Mouse (Mus musculus): ENCODE measurements around the gene Hist1h4f. TPM values are rescaled to one million over a fixed set of nuclear protein-coding genes. Genes with fewer than 3 reads are reported as not detected.

Hist1h4f gene
- polyA plus RNA-seq, 1 experiment from 2014 or later = not detected

- Histone ChIP-seq H3K36me3 (ENCODE audit: control insufficient read depth, insufficient read depth) (no peaks in the 10 kb centered on the region), H3K9ac (replicated peaks; ENCODE audit: low read depth, low read length) (no peak overlapping the region), H3K9me3 (ENCODE audit: control insufficient read depth, low read length) (no peaks in the 10 kb centered on the region), H3K27me3 (replicated peaks; ENCODE audit: control insufficient read depth, insufficient read depth, low read length) (no peaks in the 10 kb centered on the region), H3K4me2 (ENCODE audit: low read length) (no peak overlapping the region), H3K27ac (ENCODE audit: low read length) (no peak overlapping the region), H3K4me1 (replicated peaks; ENCODE audit: control insufficient read depth, insufficient read depth, low read length) (peaks cover 5% of the 10 kb centered on the region; the same call in 1 of the 2 replicates), H3K4me3 (replicated peaks; ENCODE audit: low read length) (no peak overlapping the region)
- 24% methylated on average over 14 of the region's 14 CpGs for WGBS
- ATAC-seq = no peak
Measured at GRCm38 (mm10) chr13:23506819-23507515, 44.5 kb downstream of the Hist1h4f start.

- WGBS = 11% methylated on average over 13 of the region's 13 CpGs
- no peak overlapping the region for H3K27ac ChIP-seq (ENCODE audit: low read length)
- no peak for ATAC-seq
- H3K4me2 ChIP-seq (ENCODE audit: low read length) = no peak overlapping the region
- H3K4me3 ChIP-seq (replicated peaks; ENCODE audit: low read length) = no peak overlapping the region
- no peak overlapping the region for H3K9ac ChIP-seq (replicated peaks; ENCODE audit: low read depth, low read length)
- H3K36me3 ChIP-seq (ENCODE audit: control insufficient read depth, insufficient read depth) = no peaks in the 10 kb centered on the region
- H3K4me1 ChIP-seq (replicated peaks; ENCODE audit: control insufficient read depth, insufficient read depth, low read length) = peaks cover 5% of the 10 kb centered on the region; the same call in 1 of the 2 replicates
- no peaks in the 10 kb centered on the region for H3K9me3 ChIP-seq (ENCODE audit: control insufficient read depth, low read length)
- H3K27me3 ChIP-seq (replicated peaks; ENCODE audit: control insufficient read depth, insufficient read depth, low read length) = no peaks in the 10 kb centered on the region
Measured at GRCm38 (mm10) chr13:23506351-23506750, 45.1 kb downstream of the Hist1h4f start.

GRCm38 (mm10) chr13:23505662-23506345, 45.6 kb downstream of the Hist1h4f start:
- H3K4me1 ChIP-seq (replicated peaks; ENCODE audit: control insufficient read depth, insufficient read depth, low read length) = peaks cover 5% of the 10 kb centered on the region; the same call in 1 of the 2 replicates
- H3K9me3 ChIP-seq (ENCODE audit: control insufficient read depth, low read length) = no peaks in the 10 kb centered on the region
- no peak overlapping the region for H3K9ac ChIP-seq (replicated peaks; ENCODE audit: low read depth, low read length)
- H3K4me2 ChIP-seq (ENCODE audit: low read length) = no peak overlapping the region
- H3K27ac ChIP-seq (ENCODE audit: low read length) = no peak overlapping the region
- no peak for ATAC-seq
- no peaks in the 10 kb centered on the region for H3K27me3 ChIP-seq (replicated peaks; ENCODE audit: control insufficient read depth, insufficient read depth, low read length)
- no peak overlapping the region for H3K4me3 ChIP-seq (replicated peaks; ENCODE audit: low read length)
- WGBS = 9% methylated on average over 14 of the region's 14 CpGs
- no peaks in the 10 kb centered on the region for H3K36me3 ChIP-seq (ENCODE audit: control insufficient read depth, insufficient read depth)

GRCm38 (mm10) chr13:23503797-23504196, 47.7 kb downstream of the Hist1h4f start:
- no peak overlapping the region for H3K4me3 ChIP-seq (replicated peaks; ENCODE audit: low read length)

GRCm38 (mm10) chr13:23502916-23503315, 48.5 kb downstream of the Hist1h4f start:
- 0 out of 2 replicates have a peak, but pooled peaks cover 2% of the 10 kb centered on the region for H3K27me3 ChIP-seq (replicated peaks; ENCODE audit: control insufficient read depth, insufficient read depth, low read length)
- no peaks in the 10 kb centered on the region for H3K36me3 ChIP-seq (ENCODE audit: control insufficient read depth, insufficient read depth)
- H3K4me1 ChIP-seq (replicated peaks; ENCODE audit: control insufficient read depth, insufficient read depth, low read length) = peaks cover 7% of the 10 kb centered on the region
- H3K4me3 ChIP-seq (replicated peaks; ENCODE audit: low read length) = no peak overlapping the region
- 39% methylated on average over 4 of the region's 4 CpGs for WGBS
- no peaks in the 10 kb centered on the region for H3K9me3 ChIP-seq (ENCODE audit: control insufficient read depth, low read length)
- no peak for ATAC-seq
- H3K4me2 ChIP-seq (ENCODE audit: low read length) = no peak overlapping the region
- H3K9ac ChIP-seq (replicated peaks; ENCODE audit: low read depth, low read length) = no peak overlapping the region
- no peak overlapping the region for H3K27ac ChIP-seq (ENCODE audit: low read length)

More at GRCm38 (mm10) chr13:23503797-23504196, 47.7 kb downstream of the Hist1h4f start:
- Histone ChIP-seq H3K27ac (ENCODE audit: low read length) (no peak overlapping the region), H3K4me1 (replicated peaks; ENCODE audit: control insufficient read depth, insufficient read depth, low read length) (peaks cover 5% of the 10 kb centered on the region; the same call in 1 of the 2 replicates), H3K4me2 (ENCODE audit: low read length) (no peak overlapping the region; the same call in 1 of the 2 replicates), H3K9me3 (ENCODE audit: control insufficient read depth, low read length) (no peaks in the 10 kb centered on the region), H3K9ac (replicated peaks; ENCODE audit: low read depth, low read length) (no peak overlapping the region), H3K36me3 (ENCODE audit: control insufficient read depth, insufficient read depth) (no peaks in the 10 kb centered on the region), H3K27me3 (replicated peaks; ENCODE audit: control insufficient read depth, insufficient read depth, low read length) (no peaks in the 10 kb centered on the region)
- ATAC-seq = 0 out of 2 replicates have a peak, but pooled peaks have one; percentile 57
- 1% methylated on average over 9 of the region's 9 CpGs for WGBS

- H3K4me3 ChIP-seq (replicated peaks; ENCODE audit: low read length) = no peak overlapping the region
- H3K9me3 ChIP-seq (ENCODE audit: control insufficient read depth, low read length) = no peaks in the 10 kb centered on the region
- H3K4me1 ChIP-seq (replicated peaks; ENCODE audit: control insufficient read depth, insufficient read depth, low read length) = peaks cover 7% of the 10 kb centered on the region
- no peaks in the 10 kb centered on the region for H3K36me3 ChIP-seq (ENCODE audit: control insufficient read depth, insufficient read depth)
- H3K27me3 ChIP-seq (replicated peaks; ENCODE audit: control insufficient read depth, insufficient read depth, low read length) = 0 out of 2 replicates have a peak, but pooled peaks cover 2% of the 10 kb centered on the region
- H3K4me2 ChIP-seq (ENCODE audit: low read length) = no peak overlapping the region
- no peak overlapping the region for H3K27ac ChIP-seq (ENCODE audit: low read length)
- WGBS = 34% methylated on average over 9 of the region's 9 CpGs
- H3K9ac ChIP-seq (replicated peaks; ENCODE audit: low read depth, low read length) = no peak overlapping the region
- no peak for ATAC-seq
Measured at GRCm38 (mm10) chr13:23502031-23502567, 49.3 kb downstream of the Hist1h4f start.

GRCm38 (mm10) chr13:23501511-23501910, 49.9 kb downstream of the Hist1h4f start:
- 21% methylated on average over 5 of the region's 5 CpGs for WGBS
- no peak overlapping the region for H3K9ac ChIP-seq (replicated peaks; ENCODE audit: low read depth, low read length)
- no peak overlapping the region for H3K27ac ChIP-seq (ENCODE audit: low read length)
- no peak overlapping the region for H3K4me2 ChIP-seq (ENCODE audit: low read length)
- no peaks in the 10 kb centered on the region for H3K36me3 ChIP-seq (ENCODE audit: control insufficient read depth, insufficient read depth)
- no peak overlapping the region for H3K4me3 ChIP-seq (replicated peaks; ENCODE audit: low read length)
- H3K9me3 ChIP-seq (ENCODE audit: control insufficient read depth, low read length) = no peaks in the 10 kb centered on the region
- no peak for ATAC-seq
- peaks cover 7% of the 10 kb centered on the region for H3K4me1 ChIP-seq (replicated peaks; ENCODE audit: control insufficient read depth, insufficient read depth, low read length)
- H3K27me3 ChIP-seq (replicated peaks; ENCODE audit: control insufficient read depth, insufficient read depth, low read length) = 0 out of 2 replicates have a peak, but pooled peaks cover 2% of the 10 kb centered on the region

All from forebrain, embryonic 16.5 days (tissue).